Mouse (Mus musculus) heart, adult 2 months (tissue): ENCODE results near the gene Kalrn.

ENCODE experiments used
- CTCF ChIP-seq: fragments of 200-600 bp; IDR thresholded peaks from 2 replicates; pipeline ENCODE4 v1.8.1; 2022; ENCODE audit warnings: antibody characterized with exemption, mild to moderate bottlenecking, moderate library complexity
- EP300 ChIP-seq: fragments of 200-500 bp; IDR thresholded peaks from 2 replicates; pipeline ENCODE4 v1.6.1; 2011; ENCODE audit warnings: low read depth, low read length, control low read depth; ENCODE audit not compliant: insufficient read depth
- POLR2A ChIP-seq: fragments of 200-500 bp; IDR thresholded peaks from 2 replicates; pipeline ENCODE4 v1.6.1; 2011; ENCODE audit warnings: mild to moderate bottlenecking, low read depth, low read length, control low read depth; ENCODE audit not compliant: insufficient read depth

DNA sequence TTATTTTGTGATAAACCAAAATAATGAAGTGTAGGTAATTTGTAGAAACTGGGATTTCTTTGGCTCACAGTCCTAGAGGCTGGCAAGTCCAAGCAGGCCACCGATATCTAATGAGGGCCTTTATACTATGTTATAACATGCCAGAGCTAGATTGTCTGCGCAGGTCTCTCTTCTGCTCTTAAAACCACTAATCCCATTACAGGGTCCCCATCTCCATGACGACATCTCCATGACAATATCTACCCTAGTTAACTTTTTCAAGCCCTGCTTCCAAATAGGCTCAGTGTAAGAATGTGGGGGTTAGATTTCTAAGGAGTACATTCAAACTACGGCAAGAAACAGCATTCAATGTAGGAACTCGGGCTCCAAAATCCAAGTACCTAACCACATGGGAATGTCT lies 143.2 kb downstream of the Kalrn start:
- no peak for TF ChIP-seq POLR2A
- no peak for TF ChIP-seq CTCF
- TF ChIP-seq EP300, result no peak
